Mouse (Mus musculus) stomach, adult 2 months (tissue): ENCODE data around the gene Ghdc. TPM values are rescaled to one million over a fixed set of nuclear protein-coding genes. Genes with fewer than 3 reads are reported as not detected.

ENCODE experiments used
- polyA plus RNA-seq: library from polyadenylated mRNA; depleted of rRNA; stranded (reverse); fragments of >200 nt; gene quantifications from 2 replicates; pipeline ENCODE4 v1.2.3, GENCODE M21; 2012; rRNA removed

The Ghdc gene
- polyA plus RNA-seq: 5.9 and 6.6 TPM in 2 replicates

DNA sequence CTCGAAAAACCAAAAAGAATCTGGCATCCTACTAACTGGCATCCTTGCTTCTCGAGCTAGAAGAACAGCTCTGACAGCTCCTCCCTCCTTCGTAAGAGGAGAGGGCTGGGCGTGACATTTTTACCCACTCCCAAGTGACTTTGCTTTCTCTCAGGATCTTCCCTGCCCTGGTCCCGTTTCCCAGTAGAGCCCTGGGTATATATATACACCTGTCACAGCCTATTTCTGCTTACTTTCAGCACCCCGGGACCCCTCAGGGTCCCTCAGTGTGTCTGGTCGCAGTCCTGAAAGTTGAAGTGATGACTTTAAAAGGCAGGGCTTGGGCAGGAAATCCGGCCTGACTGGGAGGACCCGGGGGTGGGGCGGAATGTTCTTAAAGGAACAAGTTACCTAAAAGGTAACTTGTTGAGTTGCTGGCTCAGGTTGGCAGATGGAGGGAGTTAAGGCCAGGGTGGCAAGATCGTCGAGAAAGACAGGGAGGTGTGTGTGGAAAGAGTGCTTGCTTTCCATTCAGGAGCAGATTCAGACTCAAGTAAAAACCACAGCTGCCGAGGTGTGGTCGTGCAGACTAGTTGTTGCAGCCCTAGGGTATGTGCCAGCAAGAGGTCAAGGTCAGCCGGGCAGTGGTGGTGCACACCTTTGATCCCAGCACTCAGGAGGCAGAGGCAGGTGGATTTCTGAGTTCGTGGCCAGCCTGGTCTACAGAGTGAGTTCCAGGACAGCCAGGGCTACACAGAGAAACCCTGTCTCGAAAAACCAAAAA, at the start of gene Ghdc:
Gene Ghdc, minus strand, starts transcription at position 312 of the 763 bp plus-strand sequence.

DNA sequence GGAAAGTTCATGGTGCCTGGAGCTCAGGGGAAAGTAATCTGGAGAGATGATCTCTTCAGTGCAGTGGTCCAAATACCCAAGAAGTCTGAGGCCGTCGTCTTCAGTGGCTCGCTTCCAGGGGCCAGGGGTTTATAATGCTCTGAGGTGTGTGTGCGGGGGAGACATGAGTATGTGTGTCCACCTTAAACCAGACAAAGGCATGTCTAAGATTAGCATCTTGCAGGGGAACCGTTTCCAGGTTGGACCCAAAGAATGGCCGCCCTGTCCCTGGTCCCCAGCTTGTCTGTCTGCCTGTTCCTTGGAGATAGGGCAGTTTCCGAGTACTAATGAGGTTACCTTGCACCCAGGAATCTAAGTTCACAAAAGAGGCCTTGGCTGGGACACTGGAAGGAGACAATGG, 7.9 kb downstream of the Ghdc start, which contains the start of gene Hcrt:
Gene Hcrt, minus strand, starts transcription at position 101 of the 400 bp plus-strand sequence.

GRCm38 (mm10) chr11:100759611-100760233, 11.0 kb downstream of the Ghdc start, which contains the start of gene Kcnh4:
Kcnh4 (minus strand) TSS chr11:100759942.

DNA sequence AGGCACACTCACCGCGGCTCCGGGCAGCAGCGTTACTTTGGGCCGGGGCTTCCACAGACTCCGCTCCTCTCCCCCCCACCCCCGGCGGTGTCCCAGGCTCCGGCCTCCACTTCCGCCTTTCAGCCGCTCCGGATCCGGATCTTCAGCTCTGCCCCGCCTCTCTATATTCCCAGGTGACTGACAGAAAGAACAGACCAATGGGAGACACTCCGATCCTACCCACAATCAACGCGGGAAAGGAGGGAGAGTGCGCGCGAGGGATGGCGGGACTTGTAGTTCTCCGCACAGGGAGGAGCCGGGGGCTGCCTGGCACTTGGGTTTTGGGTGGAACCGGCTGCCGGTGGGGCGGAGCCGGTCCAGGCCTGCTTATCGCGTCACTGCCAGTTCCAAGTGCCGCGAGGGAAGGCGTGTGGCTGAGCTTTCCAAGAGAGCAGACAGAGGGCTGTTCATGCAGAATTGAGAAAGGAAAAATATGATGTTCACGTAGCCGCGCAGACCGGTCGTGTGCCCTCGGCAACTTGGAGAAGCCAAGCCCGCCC, 32.6 kb downstream of the Ghdc start, which contains the start of gene Rab5c:
Gene Rab5c, minus strand, starts transcription at position 150 of the 539 bp plus-strand sequence.

Other genes with a start within 250 kb of the Ghdc start
- gene Acly, start 243.0 kb downstream of the Ghdc start, polyA plus RNA-seq: 17.6 and 20.0 TPM in 2 replicates
- 0.19 and 0.40 TPM in 2 replicates for gene Ttc25, start 225.3 kb downstream of the Ghdc start, polyA plus RNA-seq
- gene Cnp, start 196.1 kb downstream of the Ghdc start, polyA plus RNA-seq: 9.3 and 11.7 TPM in 2 replicates
- gene Nkiras2, start 151.7 kb downstream of the Ghdc start, polyA plus RNA-seq: 45.0 and 47.0 TPM in 2 replicates
- 3.6 and 5.6 TPM in 2 replicates for gene Dnajc7, start 150.8 kb downstream of the Ghdc start, polyA plus RNA-seq
- 2.3 TPM in 2 replicates for gene Zfp385c, start 78.5 kb downstream of the Ghdc start, polyA plus RNA-seq
- 2.0 and 5.4 TPM in 2 replicates for gene Dhx58, start 66.7 kb downstream of the Ghdc start, polyA plus RNA-seq
- gene Kat2a, start 58.5 kb downstream of the Ghdc start, polyA plus RNA-seq: 20.3 and 20.9 TPM in 2 replicates
- gene Hspb9, start 57.1 kb downstream of the Ghdc start, polyA plus RNA-seq: not detected in 2 replicates
- 128 and 132 TPM in 2 replicates for gene Rab5c, start 32.7 kb downstream of the Ghdc start, polyA plus RNA-seq
- gene Kcnh4, start 11.0 kb downstream of the Ghdc start, polyA plus RNA-seq: not detected in 2 replicates
- gene Hcrt, start 8.0 kb downstream of the Ghdc start, polyA plus RNA-seq: not detected in 2 replicates
- 7.1 and 7.4 TPM in 2 replicates for gene Stat5b, start 79.8 kb upstream of the Ghdc start, polyA plus RNA-seq
- gene Stat5a, start 88.4 kb upstream of the Ghdc start, polyA plus RNA-seq: 12.2 and 12.6 TPM in 2 replicates
- gene Stat3, start 168.6 kb upstream of the Ghdc start, polyA plus RNA-seq: 31.8 and 35.5 TPM in 2 replicates
- gene Cavin1, start 199.9 kb upstream of the Ghdc start, polyA plus RNA-seq: 51.6 and 78.4 TPM in 2 replicates
- 46.3 and 53.1 TPM in 2 replicates for gene Atp6v0a1, start 238.5 kb upstream of the Ghdc start, polyA plus RNA-seq